Mouse (Mus musculus) olfactory bulb, adult 2 months (tissue): ENCODE measurements around the gene Frmd6. TPM values are rescaled to one million over a fixed set of nuclear protein-coding genes. Genes with fewer than 3 reads are reported as not detected.
A peak's percentile ranks its signal among the peaks of the same experiment; 100 is the strongest.

Experiments used
- H3K27ac ChIP-seq: fragments of 200-500 bp; 2 replicates; pipeline ENCODE4 v1.5.1; 2012; ENCODE audit warnings: low read depth, low read length; ENCODE audit not compliant: insufficient read depth
- H3K4me1 ChIP-seq: fragments of 200-500 bp; 2 replicates; pipeline ENCODE4 v1.6.1; 2012; ENCODE audit warnings: low read length; ENCODE audit not compliant: control insufficient read depth, insufficient read depth
- H3K4me3 ChIP-seq: fragments of 200-500 bp; 2 replicates; pipeline ENCODE4 v1.5.1; 2012; ENCODE audit warnings: mild to moderate bottlenecking, low read depth, low read length, moderate library complexity; ENCODE audit not compliant: insufficient read depth
- CTCF ChIP-seq: fragments of 200-500 bp; IDR thresholded peaks from 2 replicates; pipeline ENCODE4 v1.5.1; 2012; ENCODE audit warnings: low read depth, mild to moderate bottlenecking, low read length, moderate library complexity; ENCODE audit not compliant: insufficient read depth
- POLR2A ChIP-seq: fragments of 200-500 bp; IDR thresholded peaks from 2 replicates; pipeline ENCODE4 v1.6.1; 2012; ENCODE audit warnings: mild to moderate bottlenecking, low read depth, low read length, moderate library complexity; ENCODE audit not compliant: insufficient read depth
- WGBS: fragments of 180-500 bp; shearing (Covaris S2); methylation state at CpG from one replicate; pipeline ENCODE4 v1.1.7; 2018; 5-methylcytosine and 5-hydroxymethylcytosine counted together
- polyA plus RNA-seq: library from polyadenylated mRNA; stranded (reverse); fragments of >200 nt; gene quantifications from 2 replicates; pipeline ENCODE4 v1.2.4, GENCODE M21; 2012; ENCODE audit warnings: low replicate concordance; ENCODE audit not compliant: missing spikeins, insufficient read depth, insufficient read length

Gene Frmd6
- not detected in 2 replicates for polyA plus RNA-seq

DNA sequence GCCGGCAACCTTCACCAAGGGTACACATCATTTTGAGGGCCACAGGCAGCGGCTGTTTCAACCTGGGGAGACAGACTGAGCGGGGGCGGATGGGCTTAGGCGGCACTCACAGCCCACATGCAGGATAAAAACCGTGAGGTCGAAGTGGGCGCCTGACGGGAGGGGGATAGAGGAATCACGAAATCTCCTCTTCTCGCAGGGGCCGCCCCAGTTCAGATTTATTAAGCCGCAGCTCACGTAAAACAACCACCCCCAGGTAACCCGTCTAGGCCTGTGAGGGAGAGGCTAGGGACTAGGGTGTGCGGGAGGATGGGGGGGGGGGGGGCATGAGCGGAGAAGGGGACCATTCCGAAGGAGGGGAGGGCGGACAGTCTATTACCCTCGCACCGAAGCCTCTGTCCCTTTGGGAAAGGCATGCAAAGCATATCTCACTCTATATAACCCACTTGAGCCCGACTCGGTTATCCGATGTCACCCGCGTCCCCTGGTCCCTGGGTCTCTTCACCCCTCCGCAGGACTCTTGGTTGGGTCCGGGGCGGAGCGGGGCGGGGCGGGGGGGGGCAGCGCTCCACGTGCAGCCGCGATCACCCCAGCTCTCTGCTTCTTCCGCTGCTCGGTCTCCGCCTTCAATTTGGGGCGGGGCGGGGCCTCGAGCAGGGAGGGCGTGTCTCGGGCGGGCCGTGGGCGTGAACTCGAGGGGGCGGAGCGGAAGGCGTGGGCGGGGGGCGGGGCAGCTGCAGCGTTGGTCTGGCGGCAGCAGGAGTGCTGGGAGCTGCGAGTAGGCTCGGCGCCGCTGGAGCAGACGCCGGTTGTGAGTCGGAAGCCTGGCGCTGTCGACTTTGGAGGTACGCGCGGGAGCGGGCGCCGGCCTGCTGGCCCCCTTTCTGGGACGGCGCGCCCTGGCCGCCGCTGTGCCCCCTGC lies at the start of gene Frmd6:
TSS of gene Frmd6 (plus strand) at position 786 of the 922 bp plus-strand sequence.
- Histone ChIP-seq H3K27ac (peak within 1 kb of the TSS; percentile 98), H3K4me1 (peaks cover 6% of the 10 kb centered on the region; the same call in 1 of the 2 replicates), H3K4me3 (peak within 1 kb of the TSS; percentile 58)
- under 1% methylated on average over 73 of the region's 75 CpGs for WGBS
- TF ChIP-seq CTCF (peak; percentile 22; the same call in 1 of the 2 replicates), POLR2A (peak; percentile 83)

DNA sequence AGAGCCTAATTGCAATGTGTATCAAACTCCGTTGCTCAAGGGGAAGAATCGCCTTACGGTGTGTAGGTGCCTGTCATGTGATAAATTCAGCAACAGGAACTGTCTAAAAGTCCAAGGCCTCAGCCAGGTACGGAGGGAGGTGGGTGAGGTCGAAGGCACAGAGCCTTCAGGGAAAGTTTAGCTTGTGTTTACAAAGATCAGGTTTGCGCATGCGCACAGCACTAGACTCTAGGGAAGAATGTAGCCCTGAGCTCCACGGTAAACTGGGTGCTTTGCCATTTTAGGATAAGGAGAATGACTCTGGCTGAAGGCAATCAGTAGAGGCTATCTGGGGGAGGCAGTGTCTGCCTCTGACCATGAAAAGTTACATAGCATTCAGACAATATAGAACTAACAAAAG lies 49.7 kb upstream of the Frmd6 start:
- TF ChIP-seq POLR2A, result no peak
- no peak for TF ChIP-seq CTCF
- no peak overlapping the region for H3K27ac ChIP-seq

DNA sequence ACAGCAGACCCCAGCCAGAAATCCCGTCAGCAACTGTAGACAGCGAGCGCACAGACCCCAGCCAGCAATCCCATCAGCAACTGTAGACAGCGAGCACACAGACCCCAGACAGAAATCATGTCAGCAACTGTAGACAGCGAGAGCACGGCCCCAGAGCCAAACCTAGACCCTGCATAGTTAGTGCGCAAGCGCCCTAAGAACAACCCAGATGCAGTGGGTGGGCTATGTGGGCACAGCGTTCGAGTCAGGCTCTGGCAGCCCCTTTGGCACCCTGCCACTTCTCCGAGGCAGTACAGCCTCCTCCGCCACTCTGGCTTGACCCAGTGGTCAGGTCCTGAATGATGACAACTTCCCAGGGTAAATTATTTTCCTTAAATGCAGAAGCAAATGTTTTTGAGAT lies 48.6 kb upstream of the Frmd6 start:
- 49% methylated on average over 12 of the region's 12 CpGs for WGBS
- TF ChIP-seq POLR2A (no peak), CTCF (no peak)
- H3K4me3 ChIP-seq, result no peak overlapping the region
- H3K27ac ChIP-seq, result no peak overlapping the region
- peaks cover 9% of the 10 kb centered on the region for H3K4me1 ChIP-seq

More for the DNA sequence above, 49.7 kb upstream of the Frmd6 start:
- Histone ChIP-seq H3K4me1 (peaks cover 13% of the 10 kb centered on the region), H3K4me3 (no peak overlapping the region)
- WGBS, result 89% methylated on average over 8 of the region's 8 CpGs

DNA sequence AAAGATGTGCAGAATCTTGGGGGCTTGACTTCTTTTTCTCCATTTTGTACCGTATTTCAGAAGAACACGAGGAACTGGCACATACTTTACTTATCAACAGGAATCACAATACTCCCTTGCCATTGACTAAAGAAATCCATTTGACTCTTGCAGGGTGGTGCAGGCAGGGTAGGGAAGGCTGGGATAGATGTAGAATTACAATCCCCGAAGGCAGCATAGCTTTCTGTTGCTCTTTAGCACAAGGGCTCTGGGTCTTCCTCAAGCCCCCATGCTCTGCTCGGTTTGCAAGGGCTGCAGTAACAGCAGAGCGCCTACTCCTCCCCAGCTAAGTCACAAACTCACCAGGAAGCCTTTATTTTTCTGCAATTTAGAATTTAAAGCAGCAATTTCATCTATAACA lies 47.8 kb upstream of the Frmd6 start:
- Histone ChIP-seq H3K4me1 (peaks cover 9% of the 10 kb centered on the region), H3K4me3 (no peak overlapping the region), H3K27ac (peak overlapping the region; percentile 12; the same call in 1 of the 2 replicates)
- WGBS, result 28% methylated on average over 5 of the region's 5 CpGs
- TF ChIP-seq CTCF (no peak), POLR2A (no peak)

DNA sequence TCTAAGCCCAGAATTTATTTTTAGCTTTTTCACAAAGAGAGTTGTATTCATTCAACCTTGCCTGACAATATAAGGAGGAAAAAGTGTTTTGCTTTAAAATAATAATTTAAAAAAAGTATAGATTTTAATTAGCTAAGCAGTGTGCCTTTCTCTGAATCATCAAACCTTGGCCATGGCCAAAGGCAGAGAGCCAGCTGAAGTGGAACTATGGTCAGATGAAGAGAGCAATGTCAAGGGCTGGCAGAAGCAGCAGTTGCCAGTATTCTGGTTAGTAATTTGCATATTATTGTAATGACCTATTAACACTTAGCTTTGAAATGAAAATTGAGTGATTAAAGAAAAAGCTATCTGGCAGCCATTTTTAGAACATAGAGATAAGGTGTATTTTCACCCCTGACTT lies 47.4 kb upstream of the Frmd6 start:
- H3K4me3 ChIP-seq, result no peak overlapping the region
- H3K27ac ChIP-seq, result no peak overlapping the region
- peaks cover 9% of the 10 kb centered on the region for H3K4me1 ChIP-seq
- TF ChIP-seq POLR2A, result no peak

DNA sequence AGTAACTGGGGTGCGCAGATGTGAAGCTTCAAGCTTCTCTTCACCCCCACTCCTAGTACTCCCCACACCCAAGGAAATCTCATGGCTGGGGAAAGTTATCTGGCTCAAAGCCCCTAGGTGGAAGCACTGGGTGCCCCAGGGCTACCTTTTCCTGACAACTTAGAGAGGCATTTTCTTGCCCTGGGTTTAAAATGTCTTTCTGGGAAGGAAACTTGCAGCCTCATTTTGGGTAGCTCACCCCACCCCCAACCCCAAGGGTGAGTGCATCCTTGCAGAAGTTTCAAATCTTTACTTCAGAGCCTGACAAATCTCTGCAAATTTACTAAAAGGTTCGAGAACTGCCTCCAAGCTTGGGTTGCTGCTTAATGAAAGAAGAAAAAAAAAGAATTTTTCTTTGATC lies 47.0 kb upstream of the Frmd6 start:
- no peak for TF ChIP-seq CTCF
- no peak for TF ChIP-seq POLR2A
- H3K27ac ChIP-seq, result no peak overlapping the region
- WGBS, result 54% methylated on average over 2 of the region's 2 CpGs

DNA sequence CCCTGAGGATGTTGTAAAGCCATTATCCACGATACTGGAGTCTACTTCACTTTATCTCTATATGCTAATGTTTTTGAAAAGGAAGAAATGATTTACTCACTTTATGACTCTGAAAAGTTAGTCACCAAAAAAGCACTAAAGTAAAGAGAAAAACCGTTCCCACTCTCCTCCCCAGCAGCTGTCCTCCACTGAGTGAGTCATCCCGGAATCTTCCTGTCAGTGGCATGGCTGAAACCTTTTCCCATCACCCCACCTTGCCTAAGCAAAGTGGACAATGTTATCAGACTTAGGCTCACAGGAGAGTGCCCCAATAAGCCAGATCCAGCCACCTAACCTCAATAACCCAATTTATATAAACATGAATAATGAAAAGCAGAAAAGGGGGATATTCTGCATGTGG lies 46.6 kb upstream of the Frmd6 start:
- no peak overlapping the region for H3K4me3 ChIP-seq
- H3K27ac ChIP-seq, result no peak overlapping the region
- H3K4me1 ChIP-seq, result peaks cover 11% of the 10 kb centered on the region
- 49% methylated on average over 3 of the region's 3 CpGs for WGBS
- TF ChIP-seq POLR2A, result no peak
- no peak for TF ChIP-seq CTCF

More for the DNA sequence above, 47.0 kb upstream of the Frmd6 start:
- Histone ChIP-seq H3K4me3 (no peak overlapping the region), H3K4me1 (peaks cover 9% of the 10 kb centered on the region)

DNA sequence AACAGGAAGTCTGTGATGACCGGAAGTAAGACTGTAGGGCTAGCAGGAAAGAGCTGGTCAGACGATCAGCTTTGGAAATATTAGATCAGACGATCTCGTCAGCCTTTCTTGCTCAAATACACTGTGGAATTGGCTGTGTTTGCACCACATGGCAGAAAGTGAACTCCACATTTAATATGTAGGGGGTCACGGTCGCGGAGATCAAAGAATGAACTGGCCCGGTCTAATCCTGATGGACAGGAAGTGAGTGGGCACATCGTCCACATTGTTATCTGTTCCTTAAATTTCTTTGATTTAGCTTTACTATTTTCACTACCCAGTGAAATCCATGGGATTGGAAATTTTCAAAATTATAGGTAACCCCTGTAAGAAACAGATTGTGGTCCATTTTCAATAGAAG lies 42.3 kb upstream of the Frmd6 start:
- H3K27ac ChIP-seq, result no peak overlapping the region
- WGBS, result 77% methylated on average over 9 of the region's 9 CpGs
- no peak overlapping the region for H3K4me3 ChIP-seq
- H3K4me1 ChIP-seq, result peaks cover 7% of the 10 kb centered on the region
- TF ChIP-seq CTCF (no peak), POLR2A (no peak)

DNA sequence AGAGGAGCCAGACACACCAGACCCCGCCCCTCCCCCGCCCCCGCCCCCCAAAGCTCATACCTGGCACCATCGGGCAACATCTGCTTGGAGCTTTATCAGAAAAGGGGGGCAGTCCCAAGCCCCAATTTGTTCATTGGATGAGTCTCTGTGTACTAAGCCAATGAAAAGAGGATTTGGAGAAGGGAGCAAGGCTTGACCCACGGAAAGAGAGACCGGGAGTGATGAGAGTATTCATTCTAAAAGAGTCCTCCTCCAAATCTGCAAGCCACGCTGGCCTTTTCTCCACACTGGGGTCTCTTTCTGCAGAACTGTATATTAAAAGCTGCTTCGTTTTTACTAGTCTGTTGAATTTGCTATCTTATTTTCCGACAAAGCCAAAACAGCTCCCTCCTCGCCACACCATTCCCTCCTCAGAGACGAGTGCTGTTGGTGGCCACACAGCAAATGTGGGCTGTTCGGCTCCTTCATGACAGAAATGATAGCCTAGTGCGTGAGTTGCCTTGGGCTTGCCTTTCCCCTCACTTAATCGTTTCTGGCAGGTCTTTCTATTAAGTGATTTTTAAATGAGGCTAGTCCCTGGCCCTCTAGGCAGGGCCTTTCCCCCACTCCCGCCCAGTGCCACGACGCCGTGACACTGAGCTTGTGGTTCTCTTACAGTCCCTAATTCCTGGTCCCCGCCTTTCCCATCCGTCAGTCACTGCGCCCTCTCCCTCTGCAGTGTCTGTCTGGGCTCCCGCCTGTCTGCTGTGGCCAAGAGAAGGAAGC lies 41.7 kb upstream of the Frmd6 start:
- H3K27ac ChIP-seq, result no peak overlapping the region
- no peak overlapping the region for H3K4me3 ChIP-seq
- no peak for TF ChIP-seq POLR2A
- 51% methylated on average over 22 of the region's 22 CpGs for WGBS
- H3K4me1 ChIP-seq, result peaks cover 7% of the 10 kb centered on the region
